ENCODE assay signal across 19 mouse cellular contexts in the genomic region with DNA sequence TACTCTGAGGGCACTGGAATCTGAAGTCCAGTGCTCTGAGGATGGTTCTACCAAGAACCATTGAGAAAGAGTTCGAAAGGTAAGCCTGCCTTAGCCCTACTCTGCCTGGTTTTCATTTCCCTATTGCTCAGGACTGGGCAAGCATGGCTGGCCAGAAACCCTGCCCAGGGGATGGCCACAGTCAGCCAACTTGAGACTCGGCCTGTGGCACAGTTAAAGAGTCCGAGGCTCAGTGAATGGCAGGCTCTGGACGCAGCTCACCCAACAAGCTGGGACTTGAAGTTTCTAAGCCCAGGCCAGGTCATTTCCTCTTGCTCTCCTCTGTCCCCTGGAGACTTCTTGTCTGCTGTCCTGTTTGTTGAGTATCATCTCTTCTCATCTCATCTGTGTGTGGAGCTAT. TPM values are rescaled to one million over a fixed set of nuclear protein-coding genes. Genes with fewer than 3 reads are reported as not detected.
DNase-seq lines count a peak whose midpoint lies in the region; ATAC-seq lines count a peak whose summit lies in the region.
"Had no signal": no experiment of that assay in that cellular context is flagged by ENCODE, and none has a peak within 500 bp of the region (broad histone marks: within the 10 kb centered on the region; RNA-seq: fewer than 3 reads in every experiment).

No protein-coding gene starts in this region.

- no peak for DNase-seq in forebrain, embryonic 10.5 days (ENCODE audit: extremely low spot score, low spot score)
- DNase-seq in hindbrain, embryonic 10.5 days (ENCODE audit: low spot score) = no peak
- DNase-seq in adipocyte (ENCODE audit: low spot score) = peak; percentile 82
- no peak for DNase-seq in midbrain, embryonic 14.5 days
- no peak for DNase-seq in right cerebral cortex, adult 18-20 months

- no peak for ATAC-seq in forebrain, embryonic 12.5 days (ENCODE audit: low FRiP score)
- ATAC-seq in hindbrain, embryonic 12.5 days (ENCODE audit: low FRiP score) = no peak
- ATAC-seq in embryonic facial prominence, embryonic 12.5 days (ENCODE audit: insufficient number of reproducible peaks, insufficient read depth, low FRiP score, low TSS enrichment) = no peak
- ATAC-seq in midbrain, embryonic 14.5 days (ENCODE audit: low FRiP score, low TSS enrichment) = no peak
- ATAC-seq: intestine, postnatal 0 days; Patski had no signal

- 73% methylated on average over 4 of the region's 4 CpGs for WGBS in forebrain, embryonic 10.5 days
- 82% methylated on average over 4 of the region's 4 CpGs for WGBS in forebrain, embryonic 12.5 days
- 84% methylated on average over 4 of the region's 4 CpGs for WGBS in hindbrain, embryonic 10.5 days
- 79% methylated on average over 4 of the region's 4 CpGs for WGBS in hindbrain, embryonic 12.5 days
- WGBS in embryonic facial prominence, embryonic 12.5 days = 67% methylated on average over 4 of the region's 4 CpGs
- 93% methylated on average over 4 of the region's 4 CpGs for WGBS in midbrain, embryonic 14.5 days

- no peak overlapping the region; the same call in 1 of the 2 replicates for H3K4me3 ChIP-seq in forebrain, embryonic 10.5 days
- H3K4me3 ChIP-seq in forebrain, embryonic 12.5 days (replicated peaks) = no peak overlapping the region
- H3K4me3 ChIP-seq in hindbrain, embryonic 10.5 days = no peak overlapping the region
- H3K4me3 ChIP-seq in hindbrain, embryonic 12.5 days = no peak overlapping the region
- no peak overlapping the region for H3K4me3 ChIP-seq in embryonic facial prominence, embryonic 12.5 days
- H3K4me3 ChIP-seq in midbrain, embryonic 14.5 days (replicated peaks; ENCODE audit: low read depth, low read length) = no peak overlapping the region
- H3K4me3 ChIP-seq: embryonic facial prominence, embryonic 15.5 days; forebrain, embryonic 13.5 days; heart, adult 2 months; hindbrain, embryonic 15.5 days had no signal

- no peak overlapping the region for H3K4me2 ChIP-seq in forebrain, embryonic 12.5 days
- H3K4me2 ChIP-seq in hindbrain, embryonic 12.5 days (replicated peaks) = no peak overlapping the region
- H3K4me2 ChIP-seq in embryonic facial prominence, embryonic 12.5 days (replicated peaks) = no peak overlapping the region
- H3K4me2 ChIP-seq in midbrain, embryonic 14.5 days (ENCODE audit: low read length) = no peak overlapping the region
- H3K4me2 ChIP-seq: embryonic facial prominence, embryonic 15.5 days; forebrain, embryonic 13.5 days; heart, embryonic 11.5 days; hindbrain, embryonic 15.5 days had no signal

- no peak overlapping the region for H3K9ac ChIP-seq in forebrain, embryonic 12.5 days
- no peak overlapping the region for H3K9ac ChIP-seq in hindbrain, embryonic 12.5 days
- H3K9ac ChIP-seq in embryonic facial prominence, embryonic 12.5 days = 0 out of 2 replicates have a peak overlapping the region, but pooled peaks have one; percentile 3
- no peak overlapping the region for H3K9ac ChIP-seq in midbrain, embryonic 14.5 days (replicated peaks; ENCODE audit: low read length)
- H3K9ac ChIP-seq: embryonic facial prominence, embryonic 15.5 days; forebrain, embryonic 13.5 days; hindbrain, embryonic 15.5 days had no signal

- H3K36me3 ChIP-seq in forebrain, embryonic 10.5 days (replicated peaks) = no peaks in the 10 kb centered on the region
- H3K36me3 ChIP-seq in forebrain, embryonic 12.5 days (replicated peaks) = no peaks in the 10 kb centered on the region
- H3K36me3 ChIP-seq in hindbrain, embryonic 10.5 days = no peaks in the 10 kb centered on the region
- H3K36me3 ChIP-seq in hindbrain, embryonic 12.5 days = no peaks in the 10 kb centered on the region
- no peaks in the 10 kb centered on the region for H3K36me3 ChIP-seq in embryonic facial prominence, embryonic 12.5 days
- H3K36me3 ChIP-seq in midbrain, embryonic 14.5 days (ENCODE audit: control insufficient read depth, insufficient read depth, low read length) = no peaks in the 10 kb centered on the region
- H3K36me3 ChIP-seq: embryonic facial prominence, embryonic 15.5 days; hindbrain, embryonic 15.5 days had no signal

- H3K4me1 ChIP-seq in forebrain, embryonic 10.5 days = peaks cover 84% of the 10 kb centered on the region
- peaks cover 28% of the 10 kb centered on the region for H3K4me1 ChIP-seq in forebrain, embryonic 12.5 days
- peaks cover 74% of the 10 kb centered on the region for H3K4me1 ChIP-seq in hindbrain, embryonic 10.5 days (replicated peaks)
- peaks cover 28% of the 10 kb centered on the region for H3K4me1 ChIP-seq in hindbrain, embryonic 12.5 days
- peaks cover 25% of the 10 kb centered on the region for H3K4me1 ChIP-seq in embryonic facial prominence, embryonic 12.5 days
- peaks cover 20% of the 10 kb centered on the region for H3K4me1 ChIP-seq in midbrain, embryonic 14.5 days (ENCODE audit: control insufficient read depth, insufficient read depth, low read length)

- peak overlapping the region; percentile 48 for H3K27ac ChIP-seq in forebrain, embryonic 10.5 days
- no peak overlapping the region for H3K27ac ChIP-seq in forebrain, embryonic 12.5 days
- H3K27ac ChIP-seq in hindbrain, embryonic 10.5 days = peak overlapping the region; percentile 66; the same call in 1 of the 2 replicates
- no peak overlapping the region for H3K27ac ChIP-seq in hindbrain, embryonic 12.5 days
- H3K27ac ChIP-seq in embryonic facial prominence, embryonic 12.5 days = no peak overlapping the region
- H3K27ac ChIP-seq in midbrain, embryonic 14.5 days (replicated peaks; ENCODE audit: low read depth, low read length) = no peak overlapping the region
- H3K27ac ChIP-seq: embryonic facial prominence, embryonic 15.5 days; forebrain, embryonic 13.5 days; heart, adult 2 months; hindbrain, embryonic 15.5 days had no signal

- H3K27me3 ChIP-seq in forebrain, embryonic 10.5 days (ENCODE audit: poor library complexity, severe bottlenecking) = peaks cover 51% of the 10 kb centered on the region
- H3K27me3 ChIP-seq in forebrain, embryonic 12.5 days = peaks cover 31% of the 10 kb centered on the region
- peaks cover 46% of the 10 kb centered on the region for H3K27me3 ChIP-seq in hindbrain, embryonic 10.5 days (ENCODE audit: insufficient read depth, poor library complexity, severe bottlenecking)
- H3K27me3 ChIP-seq in hindbrain, embryonic 12.5 days = peaks cover 17% of the 10 kb centered on the region
- 0 out of 2 replicates have a peak, but pooled peaks cover 6% of the 10 kb centered on the region for H3K27me3 ChIP-seq in embryonic facial prominence, embryonic 12.5 days
- H3K27me3 ChIP-seq in midbrain, embryonic 14.5 days (ENCODE audit: control insufficient read depth, insufficient read depth, low read length) = peaks cover 11% of the 10 kb centered on the region; the same call in 1 of the 2 replicates
- H3K27me3 ChIP-seq: hindbrain, embryonic 15.5 days; Patski had no signal

- H3K9me3 ChIP-seq in forebrain, embryonic 10.5 days = no peaks in the 10 kb centered on the region
- H3K9me3 ChIP-seq in forebrain, embryonic 12.5 days = no peaks in the 10 kb centered on the region
- no peaks in the 10 kb centered on the region for H3K9me3 ChIP-seq in hindbrain, embryonic 10.5 days
- H3K9me3 ChIP-seq in hindbrain, embryonic 12.5 days (replicated peaks) = no peaks in the 10 kb centered on the region
- no peaks in the 10 kb centered on the region for H3K9me3 ChIP-seq in embryonic facial prominence, embryonic 12.5 days
- H3K9me3 ChIP-seq in midbrain, embryonic 14.5 days (ENCODE audit: control insufficient read depth, low read length) = no peaks in the 10 kb centered on the region
- H3K9me3 ChIP-seq: embryonic facial prominence, embryonic 15.5 days; forebrain, embryonic 13.5 days; G1E; hindbrain, embryonic 15.5 days had no signal

RNA-seq across cellular contexts. Expression of a gene that starts 2.9 kb away (rescaled TPM):
- polyA plus RNA-seq in forebrain, embryonic 10.5 days (2016; fragmentation: Nextera tagmentation; extraction: Ambion mirVana) = 0.79 TPM in 1 of 2 replicates, not detected in the other
- polyA plus RNA-seq in forebrain, embryonic 12.5 days (2016; fragmentation: Nextera tagmentation; extraction: Ambion mirVana) = 0.83 TPM in 1 of 2 replicates, not detected in the other
- polyA plus RNA-seq in hindbrain, embryonic 10.5 days (2016; fragmentation: Nextera tagmentation; extraction: Ambion mirVana) = 0.58 and 0.67 TPM in 2 replicates
- polyA plus RNA-seq in hindbrain, embryonic 12.5 days (2016; fragmentation: Nextera tagmentation; extraction: Ambion mirVana) = not detected in 2 replicates
- polyA plus RNA-seq in embryonic facial prominence, embryonic 12.5 days (2016; fragmentation: Nextera tagmentation; extraction: Ambion mirVana) = 0.47 TPM in 1 of 2 replicates, not detected in the other
- polyA plus RNA-seq in midbrain, embryonic 14.5 days (2014; fragmentation: Nextera tagmentation; extraction: Ambion mirVana) = 0.47 TPM in 1 of 2 replicates, not detected in the other
- polyA plus RNA-seq: embryonic facial prominence, embryonic 11.5 days; embryonic facial prominence, embryonic 15.5 days; heart, adult 2 months; intestine, embryonic 14.5 days; intestine, postnatal 0 days; kidney, adult 2 months; Patski had no signal

RNA-seq across cellular contexts. Expression of a gene that starts 44.0 kb away (rescaled TPM):
- polyA plus RNA-seq in forebrain, embryonic 10.5 days (2016; fragmentation: Nextera tagmentation; extraction: Ambion mirVana) = 46.9 and 49.0 TPM in 2 replicates
- 85.7 and 89.3 TPM in 2 replicates for polyA plus RNA-seq in forebrain, embryonic 12.5 days (2016; fragmentation: Nextera tagmentation; extraction: Ambion mirVana)
- 60.5 and 83.5 TPM in 2 replicates for polyA plus RNA-seq in hindbrain, embryonic 10.5 days (2016; fragmentation: Nextera tagmentation; extraction: Ambion mirVana)
- polyA plus RNA-seq in hindbrain, embryonic 12.5 days (2016; fragmentation: Nextera tagmentation; extraction: Ambion mirVana) = 102 TPM in 2 replicates
- polyA plus RNA-seq in embryonic facial prominence, embryonic 12.5 days (2016; fragmentation: Nextera tagmentation; extraction: Ambion mirVana) = 43.1 and 45.4 TPM in 2 replicates
- polyA plus RNA-seq in midbrain, embryonic 14.5 days (2014; fragmentation: Nextera tagmentation; extraction: Ambion mirVana) = 123 and 130 TPM in 2 replicates

RNA-seq across cellular contexts. Expression of a gene that starts 44.6 kb away (rescaled TPM):
- polyA plus RNA-seq in forebrain, embryonic 10.5 days (2016; fragmentation: Nextera tagmentation; extraction: Ambion mirVana) = 142 and 151 TPM in 2 replicates
- 98.8 and 112 TPM in 2 replicates for polyA plus RNA-seq in forebrain, embryonic 12.5 days (2016; fragmentation: Nextera tagmentation; extraction: Ambion mirVana)
- 146 and 150 TPM in 2 replicates for polyA plus RNA-seq in hindbrain, embryonic 10.5 days (2016; fragmentation: Nextera tagmentation; extraction: Ambion mirVana)
- 98.1 and 110 TPM in 2 replicates for polyA plus RNA-seq in hindbrain, embryonic 12.5 days (2016; fragmentation: Nextera tagmentation; extraction: Ambion mirVana)
- 137 and 153 TPM in 2 replicates for polyA plus RNA-seq in embryonic facial prominence, embryonic 12.5 days (2016; fragmentation: Nextera tagmentation; extraction: Ambion mirVana)
- polyA plus RNA-seq in midbrain, embryonic 14.5 days (2014; fragmentation: Nextera tagmentation; extraction: Ambion mirVana) = 110 and 139 TPM in 2 replicates

Comparison
In these comparisons a context has a peak if more than half of its experiments do, and no peak if none do; other contexts are left out.
1. H3K27ac ChIP-seq: peak in forebrain, embryonic 10.5 days (single experiment) and hindbrain, embryonic 10.5 days (single experiment); none in forebrain, embryonic 12.5 days (single experiment), hindbrain, embryonic 12.5 days (single experiment), embryonic facial prominence, embryonic 12.5 days (single experiment) and midbrain, embryonic 14.5 days (single experiment).